Mouse (Mus musculus) ES-Bruce4 (cell line): ENCODE measurements around the gene Olfr66. TPM values are rescaled to one million over a fixed set of nuclear protein-coding genes. Genes with fewer than 3 reads are reported as not detected.

Source experiments
- H3K27ac ChIP-seq: 2 replicates; pipeline ENCODE4 v1.5.1; 2012; ENCODE audit warnings: low read length, inconsistent platforms; ENCODE audit not compliant: insufficient read depth
- H3K27me3 ChIP-seq: 2 replicates; pipeline ENCODE4 v1.6.1; 2012; ENCODE audit warnings: mild to moderate bottlenecking, low read length, inconsistent platforms; ENCODE audit not compliant: control insufficient read depth, poor library complexity, insufficient read depth, severe bottlenecking
- H3K36me3 ChIP-seq: 2 replicates; pipeline ENCODE4 v1.6.1; 2012; ENCODE audit warnings: inconsistent platforms, mild to moderate bottlenecking, low read length, moderate library complexity; ENCODE audit not compliant: control insufficient read depth, poor library complexity, insufficient read depth, severe bottlenecking
- H3K4me1 ChIP-seq: one replicate; pipeline ENCODE4 v1.8.1; 2011; ENCODE audit warnings: low read length; ENCODE audit not compliant: control insufficient read depth, insufficient read depth
- H3K4me3 ChIP-seq: 2 replicates; pipeline ENCODE4 v1.5.1; 2011; ENCODE audit warnings: low read depth, mild to moderate bottlenecking, low read length
- H3K9ac ChIP-seq: 2 replicates; pipeline ENCODE4 v1.6.1; 2012; ENCODE audit warnings: low read depth, mild to moderate bottlenecking, inconsistent platforms; ENCODE audit not compliant: poor library complexity, severe bottlenecking
- H3K9me3 ChIP-seq: replicated peaks from 2 replicates; pipeline ENCODE4 v1.6.1; 2012; ENCODE audit warnings: mild to moderate bottlenecking, low read length, inconsistent platforms; ENCODE audit not compliant: control insufficient read depth, poor library complexity, insufficient read depth, severe bottlenecking
- CTCF ChIP-seq: IDR thresholded peaks from one replicate; pipeline ENCODE4 v1.8.1; 2011; ENCODE audit warnings: low read depth, low read length
- EP300 ChIP-seq: IDR thresholded peaks from 2 replicates; pipeline ENCODE4 v1.6.1; 2011; ENCODE audit warnings: low read depth, low read length; ENCODE audit not compliant: insufficient read depth
- POLR2A ChIP-seq: IDR thresholded peaks from one replicate; pipeline ENCODE4 v1.8.1; 2011; ENCODE audit warnings: low read length; ENCODE audit not compliant: insufficient read depth
- polyA plus RNA-seq: library from polyadenylated mRNA; stranded (reverse); fragments of >200 nt; gene quantifications from 2 replicates; pipeline ENCODE4 v1.2.4, GENCODE M21; 2011; ENCODE audit warnings: low read depth; ENCODE audit not compliant: missing spikeins, insufficient read depth, insufficient read length

Olfr66 gene
- polyA plus RNA-seq, 1 experiment: not detected

DNA sequence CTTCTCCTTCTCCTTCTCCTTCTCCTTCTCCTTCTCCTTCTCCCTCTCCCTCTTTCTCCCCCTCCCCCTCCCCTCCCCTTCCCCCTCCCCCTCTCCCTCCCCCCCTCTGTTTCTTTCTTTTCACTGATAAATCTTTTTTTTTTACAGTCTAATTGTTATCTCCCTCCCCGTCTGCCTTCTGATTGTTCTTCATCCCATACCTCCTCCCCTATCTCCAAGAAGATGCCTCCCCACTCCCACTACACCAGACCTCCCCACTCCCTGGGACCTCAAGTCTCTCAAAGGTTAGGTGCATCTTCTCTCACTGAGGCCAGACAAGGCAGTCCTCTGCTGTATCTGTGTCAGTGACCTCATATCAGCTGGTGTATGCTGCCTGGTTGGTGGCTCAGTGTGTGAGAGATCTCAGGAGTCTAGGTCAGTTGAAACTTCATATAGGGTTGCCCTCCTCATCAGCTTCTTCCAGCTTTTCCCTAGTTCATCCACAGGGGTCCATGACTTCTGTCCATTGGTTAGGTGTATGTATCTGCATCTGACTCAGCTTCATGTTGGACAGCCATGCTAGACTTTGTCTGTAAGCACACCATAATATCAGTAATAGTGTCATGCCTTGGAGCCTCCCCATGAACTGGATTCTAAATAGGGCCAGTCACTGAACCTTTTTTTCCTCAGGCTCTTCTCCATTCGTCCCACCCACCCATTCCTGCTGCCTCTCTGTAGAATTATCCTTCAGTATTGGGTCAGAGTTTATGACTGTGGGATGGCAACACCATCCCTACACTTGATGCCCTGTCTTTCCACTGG lies 41.3 kb downstream of the Olfr66 start:
- H3K36me3 ChIP-seq: no peaks in the 10 kb centered on the region
- H3K9ac ChIP-seq: no peak overlapping the region
- H3K27ac ChIP-seq: no peak overlapping the region
- H3K4me3 ChIP-seq: no peak overlapping the region
- H3K9me3 ChIP-seq: 0 out of 2 replicates have a peak, but pooled peaks cover 3% of the 10 kb centered on the region
- TF ChIP-seq POLR2A (no peak), CTCF (no peak), EP300 (no peak)
- H3K27me3 ChIP-seq: no peaks in the 10 kb centered on the region
- no peaks in the 10 kb centered on the region for H3K4me1 ChIP-seq

DNA sequence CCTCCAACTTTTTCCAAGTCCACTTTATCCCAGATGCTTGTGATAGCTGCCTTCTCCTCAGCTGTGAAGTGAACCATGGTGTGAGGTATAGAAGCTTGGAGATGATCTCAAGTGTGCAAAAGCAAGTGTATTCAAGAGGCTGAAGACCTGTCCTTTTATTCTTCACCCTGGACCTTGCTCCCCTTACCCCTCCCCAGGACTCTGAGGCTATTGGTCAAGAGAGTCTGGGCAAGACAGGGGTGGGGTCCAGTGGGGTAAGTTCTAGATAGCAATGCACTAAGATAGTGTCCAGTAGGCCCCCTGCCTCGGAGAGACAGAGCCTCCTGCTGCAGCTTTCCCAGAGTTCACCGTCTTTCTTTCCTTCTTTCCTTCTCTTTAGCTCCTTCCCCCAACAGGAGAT lies 43.0 kb downstream of the Olfr66 start, which contains the start of gene Hbb-bh1:
Gene Hbb-bh1, minus strand, starts transcription at position 131 of the 400 bp plus-strand sequence.
- TF ChIP-seq POLR2A: no peak
- TF ChIP-seq EP300: no peak
- TF ChIP-seq CTCF: no peak
- no peak within 1 kb of the TSS for H3K4me3 ChIP-seq
- H3K27me3 ChIP-seq: no peaks in the 10 kb centered on the region
- H3K9ac ChIP-seq: no peak within 1 kb of the TSS
- H3K4me1 ChIP-seq: no peaks in the 10 kb centered on the region
- no peak within 1 kb of the TSS for H3K27ac ChIP-seq
- no peaks in the 10 kb centered on the region for H3K9me3 ChIP-seq
- H3K36me3 ChIP-seq: no peaks in the 10 kb centered on the region

DNA sequence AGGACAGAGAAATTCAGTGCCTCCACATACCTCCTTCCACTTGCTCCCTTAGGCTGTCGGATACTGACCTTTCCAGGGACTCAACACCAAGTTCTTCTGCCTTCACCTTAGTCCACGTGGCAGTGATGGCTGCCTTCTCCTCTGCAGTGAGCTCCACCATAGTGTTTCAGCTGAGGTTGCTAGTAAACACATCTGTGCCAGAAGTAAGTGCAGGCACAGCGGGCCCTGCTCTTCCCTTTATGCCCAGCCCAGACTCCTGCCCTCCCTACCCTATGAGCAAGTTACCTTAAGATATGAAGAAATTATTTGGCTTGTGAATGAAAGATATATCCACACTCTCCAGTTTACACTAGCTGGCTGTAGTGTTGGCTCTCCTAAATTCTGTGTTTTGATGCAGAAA lies 45.8 kb downstream of the Olfr66 start, which contains the start of gene Hbb-bh2:
Gene Hbb-bh2, minus strand, starts transcription at position 253 of the 400 bp plus-strand sequence.
- Histone ChIP-seq H3K9me3 (no peaks in the 10 kb centered on the region), H3K27ac (no peak within 1 kb of the TSS), H3K27me3 (no peaks in the 10 kb centered on the region), H3K9ac (no peak within 1 kb of the TSS), H3K36me3 (no peaks in the 10 kb centered on the region), H3K4me1 (no peaks in the 10 kb centered on the region), H3K4me3 (no peak within 1 kb of the TSS)
- TF ChIP-seq POLR2A (no peak), EP300 (no peak), CTCF (no peak)

Other genes starting within 250 kb of the Olfr66 start
- gene Olfr622, start 243.6 kb downstream of the Olfr66 start, polyA plus RNA-seq: not detected in 2 replicates
- gene Olfr623, start 222.6 kb downstream of the Olfr66 start, polyA plus RNA-seq: not detected in 2 replicates
- gene Olfr624, start 215.1 kb downstream of the Olfr66 start, polyA plus RNA-seq: 0.13 TPM in 1 of 2 replicates, not detected in the other
- not detected in 2 replicates for gene Olfr625-ps1, start 203.5 kb downstream of the Olfr66 start, polyA plus RNA-seq
- gene Olfr243, start 171.6 kb downstream of the Olfr66 start, polyA plus RNA-seq: 0.16 TPM in 1 of 2 replicates, not detected in the other
- not detected in 2 replicates for gene Olfr628, start 155.9 kb downstream of the Olfr66 start, polyA plus RNA-seq
- gene Olfr629, start 141.3 kb downstream of the Olfr66 start, polyA plus RNA-seq: not detected in 2 replicates
- not detected in 2 replicates for gene Olfr630, start 128.9 kb downstream of the Olfr66 start, polyA plus RNA-seq
- not detected in 2 replicates for gene Olfr69, start 114.7 kb downstream of the Olfr66 start, polyA plus RNA-seq
- gene Olfr68, start 106.6 kb downstream of the Olfr66 start, polyA plus RNA-seq: not detected in 2 replicates
- gene Olfr67, start 94.4 kb downstream of the Olfr66 start, polyA plus RNA-seq: not detected in 2 replicates
- gene Hbb-bt, start 72.3 kb downstream of the Olfr66 start, polyA plus RNA-seq: 1.2 and 2.2 TPM in 2 replicates
- gene Hbb-bs, start 58.2 kb downstream of the Olfr66 start, polyA plus RNA-seq: 3.5 TPM in 1 of 2 replicates, not detected in the other
- not detected in 2 replicates for gene Hbb-bh2, start 45.7 kb downstream of the Olfr66 start, polyA plus RNA-seq
- not detected in 2 replicates for gene Hbb-bh1, start 43.1 kb downstream of the Olfr66 start, polyA plus RNA-seq
- 1.4 TPM in 1 of 2 replicates, not detected in the other for gene Hbb-y, start 33.0 kb downstream of the Olfr66 start, polyA plus RNA-seq
- gene Olfr64, start 8.2 kb upstream of the Olfr66 start, polyA plus RNA-seq: not detected in 2 replicates
- gene Olfr65, start 17.2 kb upstream of the Olfr66 start, polyA plus RNA-seq: not detected in 2 replicates
- gene Olfr631, start 42.6 kb upstream of the Olfr66 start, polyA plus RNA-seq: not detected in 2 replicates
- gene Olfr632, start 48.1 kb upstream of the Olfr66 start, polyA plus RNA-seq: not detected in 2 replicates
- not detected in 2 replicates for gene Olfr633, start 58.2 kb upstream of the Olfr66 start, polyA plus RNA-seq
- gene Olfr635, start 84.9 kb upstream of the Olfr66 start, polyA plus RNA-seq: 0.08 and 0.13 TPM in 2 replicates
- not detected in 2 replicates for gene Olfr638, start 112.5 kb upstream of the Olfr66 start, polyA plus RNA-seq
- gene Olfr639, start 131.1 kb upstream of the Olfr66 start, polyA plus RNA-seq: not detected in 2 replicates
- gene Olfr640, start 139.3 kb upstream of the Olfr66 start, polyA plus RNA-seq: not detected in 2 replicates
- not detected in 2 replicates for gene Olfr641, start 149.2 kb upstream of the Olfr66 start, polyA plus RNA-seq
- 0.14 TPM in 1 of 2 replicates, not detected in the other for gene Olfr642, start 166.4 kb upstream of the Olfr66 start, polyA plus RNA-seq
- not detected in 2 replicates for gene 4930516K23Rik, start 175.2 kb upstream of the Olfr66 start, polyA plus RNA-seq
- not detected in 2 replicates for gene Olfr644, start 185.6 kb upstream of the Olfr66 start, polyA plus RNA-seq
- gene Olfr645, start 199.2 kb upstream of the Olfr66 start, polyA plus RNA-seq: not detected in 2 replicates
- gene Olfr646, start 218.6 kb upstream of the Olfr66 start, polyA plus RNA-seq: not detected in 2 replicates
- gene Ubqln5, start 243.6 kb upstream of the Olfr66 start, polyA plus RNA-seq: not detected in 2 replicates